ENCODE assay signal across 15 mouse cellular contexts in genomic region chr4:59800181-59800580, GRCm38 (mm10).
"Had no signal": no experiment of that assay in that cellular context is flagged by ENCODE, and none has a peak within 500 bp of the region (broad histone marks: within the 10 kb centered on the region; RNA-seq: fewer than 3 reads in every experiment).

No protein-coding gene starts in this region.

- H3K9me3 ChIP-seq: kidney, embryonic 15.5 days; liver, embryonic 13.5 days; midbrain, embryonic 13.5 days; stomach, embryonic 15.5 days had no signal

- H3K4me3 ChIP-seq: kidney, embryonic 15.5 days; left cerebral cortex, adult 2 months; liver, embryonic 13.5 days; midbrain, embryonic 13.5 days; stomach, embryonic 15.5 days had no signal

- H3K9ac ChIP-seq: kidney, embryonic 15.5 days; liver, embryonic 13.5 days; midbrain, embryonic 13.5 days; stomach, embryonic 15.5 days had no signal

- ATAC-seq: midbrain, embryonic 13.5 days had no signal

- H3K36me3 ChIP-seq: kidney, embryonic 15.5 days; liver, embryonic 13.5 days; midbrain, embryonic 13.5 days; stomach, embryonic 15.5 days had no signal

- DNase-seq: kidney, adult 11 months; kidney, adult 8-10 months; kidney, postnatal 10 days; kidney, postnatal 36 days; liver, embryonic 13.5 days; lung, adult 2 months; lung, postnatal 14 days; lung, postnatal 4 days; right cerebral cortex, postnatal 25 days; spleen, adult 18-20 months; thymus, postnatal 25 days had no signal

- H3K4me2 ChIP-seq: kidney, embryonic 15.5 days; liver, embryonic 13.5 days; midbrain, embryonic 13.5 days; stomach, embryonic 15.5 days had no signal

- H3K27me3 ChIP-seq: kidney, embryonic 15.5 days; liver, embryonic 13.5 days; midbrain, embryonic 13.5 days; stomach, embryonic 15.5 days had no signal

- H3K27ac ChIP-seq: kidney, embryonic 15.5 days; liver, embryonic 13.5 days; midbrain, embryonic 13.5 days; stomach, embryonic 15.5 days had no signal
